Mouse (Mus musculus) left cerebral cortex, postnatal 4 days (tissue): ENCODE measurements around the gene 1700017B05Rik. TPM values are rescaled to one million over a fixed set of nuclear protein-coding genes. Genes with fewer than 3 reads are reported as not detected.

ENCODE experiments used
- DNase-seq: peaks from one replicate; pipeline ENCODE4 v3.0.0-alpha.2; 2022
- intact Hi-C: fragments of 180-260 bp; cut with DNase I; formaldehyde crosslinking; loops from one replicate; pipeline ENCODE4 v1.15.1; 2025
- total RNA-seq, 2 experiments: library from RNA; stranded (reverse); gene quantifications; 2 replicates each; pipeline ENCODE4 v1.2.3; 2021

1700017B05Rik gene
- total RNA-seq, 2 experiments from 2014 or later: 10.3 to 11.3 TPM

GRCm38 (mm10) chr9:57272902-57273804, 10.7 kb upstream of the 1700017B05Rik start:
- no peak for DNase-seq
- intact Hi-C loops: no loop called here

- no peak for DNase-seq
- intact Hi-C loops: no loop called here
Measured at GRCm38 (mm10) chr9:57271837-57272562, 9.6 kb upstream of the 1700017B05Rik start.

- DNase-seq: no peak
- intact Hi-C loops: no loop called here
Measured at GRCm38 (mm10) chr9:57271081-57271480, 8.7 kb upstream of the 1700017B05Rik start.

- intact Hi-C loops: no loop called here
- DNase-seq: no peak
Measured at GRCm38 (mm10) chr9:57270399-57270798, 8.0 kb upstream of the 1700017B05Rik start.

- intact Hi-C loops: no loop called here
- no peak for DNase-seq
Measured at GRCm38 (mm10) chr9:57269384-57269783, 7.0 kb upstream of the 1700017B05Rik start.

- intact Hi-C loops: no loop called here
Measured at GRCm38 (mm10) chr9:57268575-57268974, 6.2 kb upstream of the 1700017B05Rik start.

GRCm38 (mm10) chr9:57268078-57268477, 5.7 kb upstream of the 1700017B05Rik start:
- intact Hi-C loops: no loop called here
- DNase-seq: no peak

More at GRCm38 (mm10) chr9:57268575-57268974, 6.2 kb upstream of the 1700017B05Rik start:
- DNase-seq: no peak

GRCm38 (mm10) chr9:57267421-57267820, 5.0 kb upstream of the 1700017B05Rik start:
- intact Hi-C loops: no loop called here
- no peak for DNase-seq

GRCm38 (mm10) chr9:57265125-57265524, 2.7 kb upstream of the 1700017B05Rik start:
- DNase-seq: no peak
- intact Hi-C loops: no loop called here

- DNase-seq: no peak
- intact Hi-C loops: no loop called here
Measured at GRCm38 (mm10) chr9:57262795-57263684, 628 bp upstream of the 1700017B05Rik start.

- intact Hi-C loops: no loop called here
Measured at GRCm38 (mm10) chr9:57261516-57261912, 898 bp downstream of the 1700017B05Rik start.

GRCm38 (mm10) chr9:57260940-57261339, 1.5 kb downstream of the 1700017B05Rik start:
- intact Hi-C loops: no loop called here
- no peak for DNase-seq

More at GRCm38 (mm10) chr9:57261516-57261912, 898 bp downstream of the 1700017B05Rik start:
- DNase-seq: peak; percentile 48

- DNase-seq: peak; percentile 93
- intact Hi-C loops: loop anchor here (2.0 kb wide), 1 partner anchor 173 kb away; no protein-coding TSS in a partner anchor
Measured at GRCm38 (mm10) chr9:57259736-57260135, 2.7 kb downstream of the 1700017B05Rik start.

GRCm38 (mm10) chr9:57257627-57258026, 4.8 kb downstream of the 1700017B05Rik start:
- intact Hi-C loops: loop anchor here (2.0 kb wide), 1 partner anchor 175 kb away; no protein-coding TSS in a partner anchor
- no peak for DNase-seq

GRCm38 (mm10) chr9:57256861-57257260, 5.6 kb downstream of the 1700017B05Rik start:
- intact Hi-C loops: no loop called here
- no peak for DNase-seq

- intact Hi-C loops: no loop called here
Measured at GRCm38 (mm10) chr9:57256309-57256708, 6.1 kb downstream of the 1700017B05Rik start.

GRCm38 (mm10) chr9:57254823-57255495, 7.5 kb downstream of the 1700017B05Rik start:
- intact Hi-C loops: no loop called here
- DNase-seq: no peak

More at GRCm38 (mm10) chr9:57256309-57256708, 6.1 kb downstream of the 1700017B05Rik start:
- no peak for DNase-seq

- intact Hi-C loops: no loop called here
Measured at GRCm38 (mm10) chr9:57254061-57254460, 8.4 kb downstream of the 1700017B05Rik start.

GRCm38 (mm10) chr9:57251139-57251538, 11.3 kb downstream of the 1700017B05Rik start:
- DNase-seq: no peak
- intact Hi-C loops: no loop called here

More at GRCm38 (mm10) chr9:57254061-57254460, 8.4 kb downstream of the 1700017B05Rik start:
- no peak for DNase-seq

- intact Hi-C loops: no loop called here
- no peak for DNase-seq
Measured at GRCm38 (mm10) chr9:57250026-57250425, 12.4 kb downstream of the 1700017B05Rik start.
